Mouse (Mus musculus) adrenal gland, postnatal 4 days (tissue): ENCODE measurements around the gene Zc3h8. TPM values are rescaled to one million over a fixed set of nuclear protein-coding genes. Genes with fewer than 3 reads are reported as not detected.

ENCODE experiments used
- DNase-seq, 2 experiments: peaks; one replicate each; pipeline ENCODE4 v3.0.0; 2021 to 2022; ENCODE audit warnings: low spot score in 2 of 2, mixed read lengths in 2 of 2
- microRNA-seq: library from miRNA; unstranded; fragments of <30 nt; microRNA quantifications from one replicate; pipeline ENCODE4 v1.2.0, GENCODE M21; 2021
- total RNA-seq, 2 experiments: library from RNA; stranded (reverse); gene quantifications; 2 replicates each; pipeline ENCODE4 v1.2.3; 2021

Gene Zc3h8
- total RNA-seq, 2 experiments from 2014 or later: 3.7 to 4.1 TPM

DNA sequence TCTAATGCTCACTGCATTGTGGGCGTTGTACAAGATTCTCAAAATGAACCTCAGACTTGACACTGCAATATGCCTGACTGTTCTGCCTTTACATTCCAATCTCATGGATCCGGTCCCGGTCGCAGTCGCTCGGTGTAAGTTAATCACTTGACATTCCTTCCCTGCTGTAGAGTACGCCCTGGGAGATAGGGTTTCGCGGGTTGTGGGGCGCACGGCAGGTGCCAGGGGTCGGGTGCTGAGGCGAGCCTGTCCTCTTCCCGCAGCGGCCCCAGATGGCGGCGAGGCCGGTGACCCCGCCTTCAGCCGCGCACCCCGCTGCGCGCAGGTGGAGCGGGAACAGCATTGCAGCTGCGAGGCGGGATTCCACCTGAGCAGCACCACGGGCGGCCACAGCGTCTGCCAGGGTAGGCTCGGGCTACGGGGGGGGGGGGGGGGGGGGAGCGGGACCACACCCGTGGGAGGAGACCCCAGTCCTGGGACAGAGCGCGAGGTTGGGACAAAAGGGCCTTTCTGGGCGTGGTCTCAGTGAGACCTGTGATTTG is 51.6 kb downstream of the Zc3h8 start:
- DNase-seq: no peak

DNA sequence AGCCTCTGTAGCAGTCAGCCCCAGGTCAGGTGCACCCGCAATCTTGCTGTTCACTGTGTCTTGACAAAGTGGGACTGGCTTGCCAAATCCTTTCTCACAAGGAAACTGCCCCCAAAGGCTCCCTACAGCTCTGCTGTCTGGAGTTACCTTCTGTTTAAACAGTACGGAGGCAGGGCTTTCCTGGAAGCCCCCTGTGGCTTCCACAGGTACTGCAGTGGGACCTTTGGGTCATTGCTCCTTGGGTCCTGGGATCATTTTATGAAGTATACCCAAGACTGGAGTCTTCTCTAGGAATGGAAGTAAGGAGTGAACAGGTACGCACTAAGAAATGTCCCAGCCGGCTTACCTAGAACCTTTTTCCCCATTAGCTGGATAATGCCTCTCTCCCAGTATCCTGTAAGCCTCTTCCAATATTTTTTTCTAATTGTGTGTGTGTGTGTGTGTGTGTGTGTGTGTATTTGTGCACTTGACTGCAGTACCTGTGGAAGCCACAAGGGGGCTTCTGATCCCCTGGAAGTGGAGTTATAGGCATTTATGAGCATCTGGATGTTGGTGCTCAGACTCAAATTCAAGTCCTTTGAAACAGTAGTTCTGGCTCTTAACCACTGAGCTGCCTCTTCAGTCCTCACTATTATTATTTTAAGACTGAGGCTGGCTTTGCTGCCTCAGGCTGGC is 53.1 kb downstream of the Zc3h8 start:
- no peak for DNase-seq

DNA sequence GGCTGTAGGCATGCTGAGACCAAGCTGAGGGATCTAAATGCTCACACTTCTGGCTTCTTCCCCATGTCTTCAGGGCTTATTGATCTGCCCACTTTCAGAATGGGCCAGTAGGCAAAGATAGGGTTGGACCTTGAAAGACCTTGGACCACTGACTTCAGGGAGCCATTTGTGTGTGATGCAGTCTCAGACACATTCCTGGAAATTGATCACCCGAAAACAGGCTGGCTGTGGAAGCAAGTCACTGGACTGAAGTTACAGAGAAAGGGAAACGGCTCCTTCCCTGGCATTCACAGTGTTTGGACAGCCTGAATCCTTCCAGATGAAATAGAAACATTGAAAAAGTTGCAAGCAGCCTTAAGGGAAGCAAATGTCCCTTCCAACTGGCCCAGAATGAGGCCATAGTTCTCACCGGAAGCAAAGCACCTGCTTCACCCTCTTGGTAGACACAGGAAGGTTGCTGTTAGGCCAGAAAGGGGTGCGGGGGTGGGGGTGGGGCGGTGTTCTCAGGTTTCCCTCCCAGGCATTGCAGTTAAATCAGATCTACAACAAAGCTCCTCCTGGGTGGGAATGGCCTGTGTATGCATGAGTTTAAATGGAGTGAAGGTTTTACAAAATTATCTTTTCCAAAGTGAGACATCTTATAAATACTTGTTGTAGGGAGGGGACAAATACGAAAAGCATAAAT is 55.9 kb downstream of the Zc3h8 start:
- DNase-seq: no peak

DNA sequence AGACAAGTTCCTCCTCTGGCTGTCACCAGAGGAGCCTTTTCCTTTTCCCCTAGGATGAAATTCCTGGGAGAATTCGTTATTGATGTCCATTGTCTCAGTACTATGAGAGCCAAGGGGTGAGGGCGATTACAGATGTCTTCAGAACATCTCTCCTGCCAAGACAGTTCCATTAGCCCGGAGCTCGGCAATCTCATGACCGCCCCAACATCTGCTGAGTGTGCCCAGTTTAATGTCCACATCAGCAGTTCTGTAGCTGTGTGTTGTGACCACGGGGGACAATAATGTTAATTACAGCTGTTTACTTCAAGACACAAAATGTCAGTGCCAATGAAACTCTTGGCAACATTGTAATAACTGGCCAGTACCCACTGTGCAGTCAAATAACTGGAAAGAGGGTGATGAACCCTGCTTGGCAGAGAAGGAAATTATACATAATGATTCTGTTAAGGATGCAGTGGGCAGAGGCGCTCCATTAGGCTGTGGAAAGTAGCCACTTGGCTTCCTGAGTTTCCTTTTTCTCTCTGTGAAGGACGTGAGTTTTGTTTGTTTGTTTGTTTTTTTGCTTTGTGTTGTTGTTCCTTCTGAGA is 58.6 kb downstream of the Zc3h8 start:
- DNase-seq: no peak

DNA sequence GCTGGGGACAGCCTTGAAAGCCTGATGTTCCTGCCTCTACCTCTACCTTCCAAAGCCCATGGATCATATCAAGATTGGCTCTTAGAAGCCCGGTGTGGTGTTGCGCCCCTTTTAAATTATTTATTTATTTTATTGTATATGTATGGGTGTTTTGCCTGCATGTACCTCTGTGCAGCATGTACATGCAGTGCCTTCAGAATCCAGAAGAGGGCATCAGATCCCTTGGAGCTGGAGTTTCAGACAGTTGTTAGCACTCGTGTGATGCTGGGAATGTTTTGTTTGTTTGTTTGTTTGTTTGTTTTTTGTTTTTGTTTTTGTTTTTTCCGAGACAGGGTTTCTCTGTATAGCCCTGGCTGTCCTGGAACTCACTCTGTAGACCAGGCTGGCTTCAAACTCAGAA is 62.6 kb downstream of the Zc3h8 start:
- DNase-seq: no peak

Small RNAs within 50 kb of the gene (microRNA-seq; reads per million reads assigned to microRNA genes)
- not detected for gene Gm22859

Other genes starting within 250 kb of the Zc3h8 start
- gene Mertk, start 245.1 kb downstream of the Zc3h8 start, total RNA-seq: 10 to 100 TPM; 15.5 to 16.8 TPM
- 10 to 100 TPM; 44.8 to 45.7 TPM for gene Tmem87b, start 126.0 kb downstream of the Zc3h8 start, total RNA-seq
- gene Fbln7, start 81.1 kb downstream of the Zc3h8 start, total RNA-seq: 1 to 10 TPM; 5.3 to 6.0 TPM
- 10 to 100 TPM; 13.3 to 17.0 TPM for gene Zc3h6, start 23.3 kb upstream of the Zc3h8 start, total RNA-seq
- 10 to 100 TPM; 10.9 to 11.6 TPM for gene Gm10762, start 23.6 kb upstream of the Zc3h8 start, total RNA-seq
- under 1 TPM; 0.14 to 0.25 TPM for gene Vinac1, start 104.1 kb upstream of the Zc3h8 start, total RNA-seq
- 10 to 100 TPM; 15.5 to 18.1 TPM for gene Ttl, start 121.9 kb upstream of the Zc3h8 start, total RNA-seq
- gene Polr1b, start 156.9 kb upstream of the Zc3h8 start, total RNA-seq: 10 to 100 TPM; 24.3 to 29.1 TPM
- gene Chchd5, start 185.6 kb upstream of the Zc3h8 start, total RNA-seq: 10 to 100 TPM; 26.8 to 28.5 TPM